Mouse (Mus musculus) liver, postnatal 0 days (tissue): ENCODE data around the gene Cradd.

Experiments
- CTCF ChIP-seq: sonication (generic); IDR thresholded peaks from 2 replicates; pipeline ENCODE4 v1.5.1; 2016; ENCODE audit warnings: antibody characterized with exemption, low read depth
- EP300 ChIP-seq: IDR thresholded peaks from 2 replicates; pipeline ENCODE4 v1.6.1; 2016; ENCODE audit warnings: antibody characterized with exemption, low read depth, mild to moderate bottlenecking

DNA sequence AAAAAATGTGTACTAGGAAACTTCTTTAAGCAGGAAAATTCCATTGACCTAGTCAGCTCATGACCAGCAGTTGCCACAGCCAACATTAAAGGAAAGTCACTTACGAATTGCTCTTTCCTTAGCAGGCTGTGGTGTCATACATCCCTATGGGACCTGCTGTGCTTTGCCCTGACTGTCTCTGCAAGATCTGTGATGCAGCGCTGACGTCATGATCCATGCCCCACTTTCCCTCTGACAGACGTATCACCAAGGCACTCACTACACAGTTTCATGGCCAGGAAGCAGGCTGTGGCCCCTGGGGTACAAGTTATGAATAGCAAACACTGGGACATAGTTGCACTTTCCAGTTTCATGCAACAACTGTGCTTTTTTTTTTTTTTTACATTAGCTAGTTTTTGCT is 113.8 kb downstream of the Cradd start:
- TF ChIP-seq CTCF (no peak), EP300 (no peak)
